Mouse (Mus musculus): ENCODE measurements at regions not wholly inside any gene's neighbourhood (a gene's known extent, or its start where the extent isn't known, plus 50 kb on each side); places are given as distances from the start of the nearest gene placed in this dataset.
A peak's percentile ranks its signal among the peaks of the same experiment; 100 is the strongest.

- no peak for DNase-seq (ENCODE audit: low spot score in 2 of 2)
Measured at GRCm38 (mm10) chr14:67139674-67140073, 1130.7 kb upstream of the Gulo start.

- DNase-seq (ENCODE audit: low spot score in 2 of 2), result no peak
Measured at GRCm38 (mm10) chr14:67139152-67139551, 1130.1 kb upstream of the Gulo start.

GRCm38 (mm10) chr14:67136141-67136498 is 1127.1 kb upstream of the Gulo start:
- DNase-seq (ENCODE audit: low spot score in 2 of 2), result no peak

GRCm38 (mm10) chr14:67135221-67136140 is 1126.5 kb upstream of the Gulo start:
- DNase-seq (ENCODE audit: low spot score in 2 of 2), result peak in 1 of 2 experiments; percentile 62

GRCm38 (mm10) chr14:67133221-67133620 is 1124.2 kb upstream of the Gulo start:
- DNase-seq (ENCODE audit: low spot score in 2 of 2), result no peak

GRCm38 (mm10) chr14:67127118-67127517 is 1118.1 kb upstream of the Gulo start:
- DNase-seq (ENCODE audit: low spot score in 2 of 2), result no peak

GRCm38 (mm10) chr14:67126254-67126653 is 1117.2 kb upstream of the Gulo start:
- no peak for DNase-seq (ENCODE audit: low spot score in 2 of 2)

- peak; percentile 55 to 71 for DNase-seq (ENCODE audit: low spot score in 2 of 2)
Measured at GRCm38 (mm10) chr14:67123300-67123699, 1114.3 kb upstream of the Gulo start.

All from frontal cortex, postnatal 14 days (tissue).